Mouse (Mus musculus): ENCODE measurements around the gene Lrrc28.

The Lrrc28 gene

GRCm38 (mm10) chr7:67644833-67645680, at the start of gene Lrrc28:
Lrrc28 (minus strand) TSS chr7:67645268.
- DNase-seq (ENCODE audit: low spot score), result peak; percentile 100

GRCm38 (mm10) chr7:67692791-67693538, 47.9 kb upstream of the Lrrc28 start:
- DNase-seq (ENCODE audit: low spot score), result no peak

DNA sequence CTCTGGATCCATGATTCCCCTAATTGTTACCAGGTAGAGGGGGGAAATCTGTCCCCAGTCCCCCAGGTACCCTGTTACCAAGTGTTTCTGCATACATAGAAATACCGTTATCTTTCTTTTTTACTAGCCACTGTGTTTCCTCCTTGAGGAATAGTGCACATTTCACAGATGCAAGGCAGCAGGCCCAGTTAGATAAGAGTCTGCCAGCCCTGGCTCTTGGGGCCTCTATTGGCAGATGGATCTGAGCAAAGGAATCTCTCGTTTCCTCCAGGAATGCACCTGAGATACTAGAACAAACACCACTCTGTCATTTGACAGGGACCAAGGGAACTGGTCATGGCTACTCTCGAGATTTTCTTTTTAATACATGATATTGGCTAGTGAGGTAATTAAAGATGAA, 47.1 kb upstream of the Lrrc28 start:
- peak; percentile 48 for DNase-seq (ENCODE audit: low spot score)

DNA sequence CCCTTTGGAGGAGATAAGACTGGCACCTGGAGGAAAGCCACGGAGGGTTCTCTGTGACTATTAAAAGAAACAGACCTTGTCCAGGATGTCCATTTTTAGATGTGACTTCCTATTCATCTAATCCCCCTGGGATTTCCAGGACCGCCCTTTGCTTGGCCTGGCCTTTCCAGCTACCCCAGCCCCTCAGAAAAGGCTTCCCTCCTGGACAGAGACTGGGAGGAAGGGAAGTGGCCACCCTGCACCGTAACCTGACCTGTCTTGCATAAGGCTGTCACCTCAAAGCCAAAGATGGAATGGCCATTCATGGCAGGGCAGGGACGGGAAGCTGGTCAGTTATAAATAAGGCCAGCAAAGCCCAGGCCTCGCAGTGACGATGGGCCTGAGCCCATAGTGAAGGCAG, 46.0 kb upstream of the Lrrc28 start:
- DNase-seq (ENCODE audit: low spot score), result no peak

DNA sequence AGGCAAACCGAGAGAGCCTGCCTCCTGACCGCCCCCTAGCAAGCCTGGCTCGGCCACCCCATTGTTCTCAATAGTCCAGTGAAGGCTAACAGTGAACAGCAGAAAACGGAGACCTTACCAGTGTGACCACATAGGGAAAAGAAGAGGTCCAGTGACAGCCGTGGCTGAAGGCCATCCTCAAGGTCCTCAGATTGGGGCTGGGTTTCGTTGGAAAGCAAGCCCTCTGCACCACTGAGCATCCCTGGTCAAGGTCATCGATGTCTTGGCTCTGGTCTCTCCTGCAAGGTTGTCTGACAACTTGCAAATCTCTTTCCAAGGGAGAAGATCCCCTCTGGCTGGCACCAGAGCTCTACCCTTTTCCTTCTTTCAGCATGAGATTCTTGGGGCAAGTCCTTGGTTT, 44.7 kb upstream of the Lrrc28 start:
- DNase-seq (ENCODE audit: low spot score), result no peak

GRCm38 (mm10) chr7:67688281-67688680, 43.2 kb upstream of the Lrrc28 start:
- DNase-seq (ENCODE audit: low spot score), result no peak

GRCm38 (mm10) chr7:67686545-67686944, 41.5 kb upstream of the Lrrc28 start:
- no peak for DNase-seq (ENCODE audit: low spot score)

DNA sequence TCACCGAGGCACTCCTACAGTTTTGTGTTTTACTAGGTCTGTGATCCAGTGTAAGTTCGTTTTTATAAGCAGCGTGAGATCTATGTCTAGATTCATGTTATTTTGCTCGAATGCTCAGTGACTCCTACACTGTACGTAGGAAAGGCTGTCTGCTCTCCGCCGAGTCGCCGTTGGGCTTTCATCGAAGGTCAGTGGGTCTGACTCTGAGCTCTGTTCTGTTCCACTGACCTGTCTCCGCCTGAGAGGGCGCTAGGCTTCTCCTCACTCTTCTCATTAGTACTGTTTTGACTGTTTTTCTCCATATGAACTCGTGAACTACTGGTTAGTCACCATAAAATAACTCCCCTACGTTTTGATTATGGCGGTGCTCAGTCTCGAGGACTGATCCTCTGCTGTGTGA, 37.9 kb upstream of the Lrrc28 start:
- DNase-seq (ENCODE audit: low spot score), result no peak

DNA sequence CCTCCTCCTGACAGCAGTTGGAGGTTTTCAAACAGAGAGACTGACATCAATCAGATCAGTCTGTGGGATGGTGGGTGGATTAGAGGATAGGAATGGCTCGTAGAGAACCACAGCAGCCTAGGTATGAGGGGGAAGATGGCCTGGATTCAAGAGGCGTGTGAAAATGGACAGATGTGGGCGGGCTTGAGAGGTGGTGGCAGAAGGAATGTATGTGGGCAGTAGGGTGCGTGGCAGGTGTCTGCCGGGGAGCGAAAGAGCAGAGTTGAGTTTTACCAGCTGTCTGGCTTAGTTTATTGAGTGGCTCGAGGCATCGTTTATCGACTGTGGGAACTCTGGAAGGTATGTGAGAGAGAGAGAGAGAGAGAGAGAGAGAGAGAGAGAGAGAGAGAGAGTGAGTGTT, 36.0 kb upstream of the Lrrc28 start:
- DNase-seq (ENCODE audit: low spot score), result no peak

DNA sequence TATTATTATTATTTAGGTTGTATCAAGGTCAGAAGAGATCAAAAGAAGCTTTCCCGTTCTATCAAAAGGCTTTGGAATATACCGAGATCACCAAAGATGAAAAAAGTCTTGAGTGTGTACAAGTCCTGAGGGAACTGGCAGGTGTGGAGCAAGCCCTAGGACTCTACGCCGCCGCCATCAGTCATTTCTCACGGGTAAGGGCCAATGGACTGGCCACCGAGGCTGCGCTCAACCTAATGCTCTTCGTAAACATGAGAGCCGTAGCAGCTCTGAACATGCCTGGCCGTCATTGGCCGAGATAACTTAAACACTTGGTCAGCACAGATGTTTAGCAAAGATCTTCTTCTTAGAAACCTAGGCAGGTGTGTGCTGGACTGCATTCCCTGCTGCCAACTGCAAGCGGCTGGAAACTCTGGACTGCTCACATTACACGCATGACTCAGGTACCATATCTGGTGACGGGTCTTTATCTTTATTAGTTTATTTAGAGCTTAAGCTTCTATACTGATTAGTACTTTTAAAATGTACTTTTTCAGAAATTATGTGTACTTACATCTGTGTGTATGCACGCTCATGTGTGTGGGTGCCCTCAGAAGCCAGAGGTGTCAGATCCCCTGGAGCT, 33.9 kb upstream of the Lrrc28 start:
- DNase-seq (ENCODE audit: low spot score), result no peak

GRCm38 (mm10) chr7:67673656-67674055, 28.6 kb upstream of the Lrrc28 start:
- DNase-seq (ENCODE audit: low spot score), result no peak

- DNase-seq (ENCODE audit: low spot score), result peak; percentile 97
These were observed 27.6 kb upstream of the Lrrc28 start for GRCm38 (mm10) chr7:67672650-67673049.

DNA sequence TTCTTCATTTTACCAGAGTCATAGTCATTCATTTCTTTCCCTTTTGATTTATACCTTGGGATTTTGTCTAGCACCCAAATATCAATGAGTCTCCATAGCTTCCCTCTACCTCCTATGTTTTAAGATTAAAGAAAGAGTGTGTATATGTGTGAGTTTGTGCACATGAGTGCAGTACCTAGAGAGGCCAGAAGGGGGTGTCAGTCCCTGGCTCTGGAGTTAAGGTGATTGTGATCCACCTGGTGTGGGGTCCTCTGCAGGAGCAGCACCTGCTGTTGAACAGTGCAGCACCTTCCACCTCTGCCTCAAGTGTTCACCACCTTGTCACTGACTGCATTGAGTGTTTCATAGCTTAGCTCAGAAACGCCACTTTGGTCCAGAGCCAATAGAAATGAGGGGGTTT, 25.9 kb upstream of the Lrrc28 start:
- no peak for DNase-seq (ENCODE audit: low spot score)

GRCm38 (mm10) chr7:67663981-67664694, 19.1 kb upstream of the Lrrc28 start:
- DNase-seq (ENCODE audit: low spot score), result no peak

GRCm38 (mm10) chr7:67662424-67662823, 17.4 kb upstream of the Lrrc28 start:
- DNase-seq (ENCODE audit: low spot score), result no peak

DNA sequence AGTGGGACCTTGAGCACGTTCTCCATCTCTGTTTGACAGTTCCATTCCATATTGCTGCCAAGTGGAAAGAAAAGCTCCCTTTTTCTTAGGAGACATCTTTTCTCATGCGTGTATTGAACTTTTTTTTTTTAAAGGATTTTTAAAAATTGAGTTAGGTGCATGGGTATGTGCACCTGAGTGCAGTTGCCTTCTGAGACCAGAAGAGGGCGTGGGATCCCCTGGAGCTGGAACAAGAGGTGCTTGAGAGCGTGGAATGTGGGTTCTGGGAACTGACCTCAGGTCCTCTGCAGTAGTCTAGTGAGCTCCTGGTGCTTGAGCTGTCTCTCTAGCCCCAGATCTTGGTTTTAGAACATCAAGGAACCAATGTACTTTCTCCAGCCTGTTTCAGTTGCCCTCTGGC, 13.0 kb upstream of the Lrrc28 start:
- DNase-seq (ENCODE audit: low spot score), result no peak

GRCm38 (mm10) chr7:67655186-67655585, 10.1 kb upstream of the Lrrc28 start:
- no peak for DNase-seq (ENCODE audit: low spot score)

GRCm38 (mm10) chr7:67654668-67655067, 9.6 kb upstream of the Lrrc28 start:
- no peak for DNase-seq (ENCODE audit: low spot score)

DNA sequence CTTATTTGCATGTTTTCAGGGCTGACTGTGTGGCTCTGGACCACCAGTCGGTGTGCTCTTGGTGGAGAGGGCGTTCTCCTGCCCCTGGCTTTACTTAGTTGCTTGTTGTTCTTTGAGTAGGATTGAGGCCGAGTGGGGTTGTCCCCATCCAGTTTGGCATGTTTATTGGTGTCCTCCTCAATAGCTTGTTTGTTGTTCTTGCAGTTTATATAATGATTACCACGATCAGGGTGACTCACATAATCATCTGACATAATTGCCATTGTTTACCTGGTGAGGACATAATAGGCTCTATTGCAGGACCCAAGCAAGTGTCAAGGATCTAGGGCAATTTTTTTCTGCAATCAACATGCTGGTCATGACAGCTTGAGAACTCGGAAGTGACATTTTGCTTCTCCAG, 7.1 kb upstream of the Lrrc28 start:
- DNase-seq (ENCODE audit: low spot score), result no peak

DNA sequence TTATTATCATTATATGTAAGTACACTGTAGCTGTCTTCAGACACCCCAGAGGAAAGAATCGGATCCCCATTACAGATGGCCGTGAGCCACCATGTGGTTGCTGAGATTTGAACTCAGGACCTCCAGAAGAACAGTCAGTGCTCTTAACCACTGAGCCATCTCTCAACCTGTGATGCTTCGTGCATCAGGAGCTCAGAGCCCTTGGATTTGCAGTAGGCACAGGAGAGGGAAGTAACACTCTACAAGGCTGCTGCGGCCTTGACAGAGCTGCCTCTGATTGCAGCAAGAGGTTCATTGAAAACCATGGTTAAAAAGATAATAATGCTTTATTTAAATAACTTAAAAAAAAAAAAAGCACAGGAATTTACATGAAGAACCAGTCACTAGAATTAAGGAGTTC, 3.3 kb upstream of the Lrrc28 start:
- no peak for DNase-seq (ENCODE audit: low spot score)

- no peak for DNase-seq (ENCODE audit: low spot score)
These were observed 2.2 kb upstream of the Lrrc28 start, which contains the start of gene Ttc23 for GRCm38 (mm10) chr7:67647277-67647676. Ttc23 (plus strand) TSS chr7:67647410.

DNA sequence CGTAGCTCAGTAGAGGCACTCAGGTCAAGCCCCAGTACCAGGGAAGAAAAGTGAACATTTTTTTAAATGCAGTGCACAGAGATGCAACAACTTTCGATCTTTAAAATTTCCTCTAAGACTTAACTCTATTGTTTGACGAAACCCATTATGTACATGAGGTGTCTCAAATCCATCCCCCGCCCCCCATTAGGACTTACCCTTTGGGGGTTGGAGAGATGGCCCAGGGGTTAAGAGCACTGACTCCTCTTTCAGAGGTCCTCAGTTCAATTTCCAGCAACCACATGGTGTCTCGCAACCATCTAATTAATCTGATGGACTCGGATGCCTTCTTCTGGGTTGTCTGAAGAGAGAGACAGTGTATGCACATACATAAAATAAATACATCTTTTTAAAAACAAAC, 1.1 kb upstream of the Lrrc28 start:
- DNase-seq (ENCODE audit: low spot score), result no peak

Data from urinary bladder, postnatal 14 days (tissue).